Mouse (Mus musculus) heart, embryonic 14.5 days (tissue): ENCODE results near the gene Trak1. TPM values are rescaled to one million over a fixed set of nuclear protein-coding genes. Genes with fewer than 3 reads are reported as not detected.

Source experiments
- ATAC-seq: fragments of 200-750 bp; cut with Nextera tagmentation; 2 replicates; pipeline ENCODE4 v1.8.0; 2017; ENCODE audit warnings: low read depth, moderate TSS enrichment; ENCODE audit not compliant: insufficient number of reproducible peaks, insufficient read depth, low FRiP score
- H3K27ac ChIP-seq, 2 experiments: fragments of 200-500 bp in 1 of 2; fragments of 300-500 bp in 1 of 2; sonication (generic) in 1 of 2; replicated peaks in 1 of 2; 2 replicates each; pipeline ENCODE4 v1.5.1; 2012 to 2014; ENCODE audit warnings: low read depth in 2 of 2, low read length in 2 of 2, control low read depth in 1 of 2, mild to moderate bottlenecking in 1 of 2, mixed read lengths in 1 of 2; ENCODE audit not compliant: control insufficient read depth in 1 of 2, insufficient read depth in 1 of 2
- H3K27me3 ChIP-seq: fragments of 300-500 bp; sonication (generic); 2 replicates; pipeline ENCODE4 v1.6.1; 2014; ENCODE audit warnings: mild to moderate bottlenecking, low read length, control low read depth; ENCODE audit not compliant: control insufficient read depth, insufficient read depth
- H3K36me3 ChIP-seq: fragments of 300-500 bp; sonication (generic); 2 replicates; pipeline ENCODE4 v1.6.1; 2014; ENCODE audit warnings: mild to moderate bottlenecking, control low read depth, low read length, mixed read lengths; ENCODE audit not compliant: control insufficient read depth, insufficient read depth
- H3K4me1 ChIP-seq, 2 experiments: fragments of 200-500 bp in 1 of 2; fragments of 300-500 bp in 1 of 2; sonication (generic) in 1 of 2; 2 replicates each; pipeline ENCODE4 v1.6.1; 2012 to 2014; ENCODE audit warnings: low read length in 2 of 2, control low read depth in 1 of 2, mixed read lengths in 1 of 2; ENCODE audit not compliant: control insufficient read depth in 2 of 2, insufficient read depth in 2 of 2
- H3K4me2 ChIP-seq: fragments of 300-500 bp; sonication (generic); 2 replicates; pipeline ENCODE4 v1.6.1; 2014; ENCODE audit warnings: mild to moderate bottlenecking, low read length
- H3K4me3 ChIP-seq, 2 experiments: fragments of 200-500 bp in 1 of 2; fragments of 300-500 bp in 1 of 2; sonication (generic) in 1 of 2; 2 replicates each; pipeline ENCODE4 v1.5.1; 2012 to 2014; ENCODE audit warnings: low read length in 2 of 2, mild to moderate bottlenecking in 2 of 2, control low read depth in 1 of 2, low read depth in 1 of 2, moderate library complexity in 1 of 2; ENCODE audit not compliant: control insufficient read depth in 1 of 2, insufficient read depth in 1 of 2
- H3K9ac ChIP-seq: fragments of 300-500 bp; sonication (generic); 2 replicates; pipeline ENCODE4 v1.6.1; 2014; ENCODE audit warnings: mild to moderate bottlenecking, low read length
- H3K9me3 ChIP-seq: fragments of 300-500 bp; sonication (generic); 2 replicates; pipeline ENCODE4 v1.6.1; 2016; ENCODE audit warnings: low read length, control low read depth; ENCODE audit not compliant: control insufficient read depth
- WGBS: fragments of 180-500 bp; shearing (Covaris S2); extraction: QIAGEN DNeasy Blood & Tissue Kit; methylation state at CpG from one replicate; pipeline ENCODE4 v1.1.7; 2014; 5-methylcytosine and 5-hydroxymethylcytosine counted together
- polyA plus RNA-seq: library from polyadenylated mRNA; unstranded; fragments of >200 nt; fragmentation: Nextera tagmentation; extraction: Ambion mirVana; gene quantifications from 2 replicates; pipeline ENCODE4 v1.2.1, GENCODE M21; 2014

The Trak1 gene
- polyA plus RNA-seq, 1 experiment from 2014 or later: 41.3 TPM

GRCm38 (mm10) chr9:121283620-121284185 lies 13.6 kb upstream of the Trak1 start:
- peaks cover 5% of the 10 kb centered on the region; the same call in 1 of the 2 replicates for H3K9me3 ChIP-seq
- no peak overlapping the region for H3K27ac ChIP-seq
- ATAC-seq: no peak
- peaks cover 0 to 4% of the 10 kb centered on the region in 2 experiments; a peak in 1 of 4 replicates for H3K4me1 ChIP-seq
- H3K4me3 ChIP-seq: no peak overlapping the region
- no peaks in the 10 kb centered on the region for H3K27me3 ChIP-seq
- H3K9ac ChIP-seq: no peak overlapping the region
- 96% methylated on average over 6 of the region's 6 CpGs for WGBS
- H3K4me2 ChIP-seq: no peak overlapping the region
- no peaks in the 10 kb centered on the region for H3K36me3 ChIP-seq

DNA sequence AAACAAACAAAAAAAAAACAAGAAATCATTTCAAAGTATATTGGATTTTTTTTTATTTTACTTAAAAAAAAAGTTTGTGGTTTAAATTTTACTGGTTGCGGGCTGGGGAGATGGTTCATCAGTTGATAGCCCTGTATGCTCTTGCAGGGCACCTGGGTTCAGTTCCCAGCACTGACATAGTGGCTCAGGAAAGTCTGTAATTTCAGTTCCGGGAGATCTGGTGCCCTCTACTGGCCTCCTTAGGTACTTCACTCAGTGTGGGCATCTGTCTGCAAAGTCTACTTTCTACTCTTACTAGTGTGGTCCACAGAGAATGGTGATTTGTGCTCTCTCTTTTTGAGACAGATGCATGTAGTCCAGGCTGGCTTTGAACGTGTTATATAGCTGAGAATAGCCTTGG lies 12.9 kb upstream of the Trak1 start:
- H3K27me3 ChIP-seq: no peaks in the 10 kb centered on the region
- no peak overlapping the region for H3K4me2 ChIP-seq
- ATAC-seq: no peak
- no peak overlapping the region for H3K9ac ChIP-seq
- H3K9me3 ChIP-seq: peaks cover 5% of the 10 kb centered on the region; the same call in 1 of the 2 replicates
- WGBS: 87% methylated on average over 3 of the region's 3 CpGs
- no peak overlapping the region for H3K27ac ChIP-seq
- H3K4me1 ChIP-seq: peaks cover 0 to 4% of the 10 kb centered on the region in 2 experiments; a peak in 1 of 4 replicates
- no peak overlapping the region for H3K4me3 ChIP-seq
- H3K36me3 ChIP-seq: no peaks in the 10 kb centered on the region

GRCm38 (mm10) chr9:121285341-121286324 lies 11.7 kb upstream of the Trak1 start:
- H3K9ac ChIP-seq: peak overlapping the region; percentile 72
- H3K36me3 ChIP-seq: no peaks in the 10 kb centered on the region
- H3K9me3 ChIP-seq: peaks cover 12% of the 10 kb centered on the region
- H3K4me2 ChIP-seq: peak overlapping the region; percentile 75
- WGBS: 18% methylated on average over 29 of the region's 29 CpGs
- peak overlapping the region; percentile 42 to 50; a peak in 2 of 4 replicates for H3K27ac ChIP-seq
- ATAC-seq: peak; percentile 50; the same call in 1 of the 2 replicates
- H3K27me3 ChIP-seq: no peaks in the 10 kb centered on the region
- H3K4me1 ChIP-seq: peaks cover 0 to 4% of the 10 kb centered on the region in 2 experiments; a peak in 1 of 4 replicates
- peak overlapping the region; percentile 48 to 67 for H3K4me3 ChIP-seq

DNA sequence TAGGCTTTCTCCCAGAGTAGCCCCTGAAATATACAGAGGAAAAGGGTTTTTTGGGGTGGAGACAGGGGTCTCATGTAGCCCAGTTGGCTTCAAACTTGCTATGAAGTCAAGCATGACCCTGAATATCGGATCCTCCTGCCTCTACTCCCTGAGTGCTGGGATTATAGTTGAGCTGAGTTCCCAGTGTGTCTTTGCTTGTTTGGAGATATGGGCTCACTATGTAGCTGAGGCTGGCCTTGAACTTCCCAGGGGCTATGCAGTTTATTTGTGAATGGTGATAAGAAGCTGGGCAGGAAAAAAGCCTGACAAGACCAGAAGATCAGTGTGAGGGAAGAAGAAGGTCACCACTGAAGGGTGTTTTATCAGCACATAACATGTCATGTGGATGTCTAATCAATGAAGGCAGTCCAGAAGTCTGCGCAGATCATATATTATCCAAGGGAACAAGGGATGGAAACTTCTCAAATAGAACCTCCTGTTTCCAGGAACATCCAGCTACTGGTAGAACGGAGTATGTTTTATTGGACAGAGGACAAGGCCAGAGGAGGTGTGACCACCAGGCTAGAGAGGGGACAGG lies 10.9 kb upstream of the Trak1 start:
- Histone ChIP-seq H3K4me1 (peaks cover 0 to 4% of the 10 kb centered on the region in 2 experiments; a peak in 1 of 4 replicates), H3K27me3 (no peaks in the 10 kb centered on the region), H3K27ac (peak overlapping the region in 1 of 2 experiments; percentile 20; a peak in 1 of 4 replicates), H3K9ac (peak overlapping the region; percentile 72), H3K4me3 (peak overlapping the region; percentile 48 to 67; a peak in 3 of 4 replicates), H3K4me2 (peak overlapping the region; percentile 75), H3K36me3 (no peaks in the 10 kb centered on the region), H3K9me3 (peaks cover 12% of the 10 kb centered on the region)
- ATAC-seq: no peak
- WGBS: 74% methylated on average over 3 of the region's 3 CpGs

GRCm38 (mm10) chr9:121291275-121291674 lies 6.0 kb upstream of the Trak1 start:
- Histone ChIP-seq H3K9ac (no peak overlapping the region), H3K4me1 (0 out of 4 replicates have a peak, but pooled peaks cover 0 to under 1% of the 10 kb centered on the region in 2 experiments), H3K9me3 (peaks cover 7% of the 10 kb centered on the region), H3K4me2 (no peak overlapping the region), H3K27ac (no peak overlapping the region), H3K4me3 (no peak overlapping the region), H3K27me3 (no peaks in the 10 kb centered on the region; the same call in 1 of the 2 replicates), H3K36me3 (no peaks in the 10 kb centered on the region)
- 50% methylated on average over 2 of the region's 2 CpGs for WGBS
- ATAC-seq: no peak

GRCm38 (mm10) chr9:121293187-121293586 lies 4.1 kb upstream of the Trak1 start:
- 80% methylated on average over 7 of the region's 7 CpGs for WGBS
- Histone ChIP-seq H3K4me3 (no peak overlapping the region), H3K4me1 (peaks cover 0 to 3% of the 10 kb centered on the region in 2 experiments; a peak in 1 of 4 replicates), H3K4me2 (no peak overlapping the region), H3K9me3 (peaks cover 7% of the 10 kb centered on the region), H3K27ac (no peak overlapping the region), H3K9ac (no peak overlapping the region), H3K27me3 (no peaks in the 10 kb centered on the region; the same call in 1 of the 2 replicates), H3K36me3 (no peaks in the 10 kb centered on the region)
- no peak for ATAC-seq

GRCm38 (mm10) chr9:121295221-121295620 lies 2.1 kb upstream of the Trak1 start:
- Histone ChIP-seq H3K4me1 (peaks cover 18% of the 10 kb centered on the region in 2 experiments), H3K36me3 (peaks cover 3% of the 10 kb centered on the region; the same call in 1 of the 2 replicates), H3K9me3 (peaks cover under 1% of the 10 kb centered on the region; the same call in 1 of the 2 replicates), H3K4me3 (no peak overlapping the region), H3K27me3 (no peaks in the 10 kb centered on the region; the same call in 1 of the 2 replicates), H3K27ac (no peak overlapping the region), H3K9ac (no peak overlapping the region), H3K4me2 (no peak overlapping the region)
- ATAC-seq: no peak
- WGBS: 68% methylated on average over 7 of the region's 7 CpGs
